Mouse (Mus musculus): ENCODE results near the gene Cdx2. TPM values are rescaled to one million over a fixed set of nuclear protein-coding genes. Genes with fewer than 3 reads are reported as not detected.

Cdx2 gene
- polyA plus RNA-seq, 1 experiment from 2014 or later: not detected

- Histone ChIP-seq H3K9ac (ENCODE audit: low read length) (no peak within 1 kb of the TSS), H3K27ac (ENCODE audit: low read length) (no peak within 1 kb of the TSS), H3K4me2 (ENCODE audit: low read depth, low read length) (no peak within 1 kb of the TSS), H3K4me3 (ENCODE audit: low read length) (no peak within 1 kb of the TSS), H3K9me3 (ENCODE audit: control insufficient read depth, low read length) (no peaks in the 10 kb centered on the region), H3K36me3 (ENCODE audit: control insufficient read depth, insufficient read depth, low read length) (no peaks in the 10 kb centered on the region), H3K27me3 (ENCODE audit: control insufficient read depth, insufficient read depth, low read depth, low read length) (peaks cover 42% of the 10 kb centered on the region), H3K4me1 (replicated peaks; ENCODE audit: control insufficient read depth, insufficient read depth, low read length) (no peaks in the 10 kb centered on the region)
- ATAC-seq (ENCODE audit: low read depth): no peak
- WGBS: 55% methylated on average over 8 of the region's 8 CpGs
Observed at GRCm38 (mm10) chr5:147322183-147322582, 15.1 kb upstream of the Cdx2 start, which contains the start of gene Urad. Urad (minus strand) TSS chr5:147322440.

GRCm38 (mm10) chr5:147319653-147320052, 12.6 kb upstream of the Cdx2 start:
- Histone ChIP-seq H3K36me3 (ENCODE audit: control insufficient read depth, insufficient read depth, low read length) (no peaks in the 10 kb centered on the region), H3K9me3 (ENCODE audit: control insufficient read depth, low read length) (no peaks in the 10 kb centered on the region), H3K27me3 (ENCODE audit: control insufficient read depth, insufficient read depth, low read depth, low read length) (peaks cover 67% of the 10 kb centered on the region), H3K4me1 (replicated peaks; ENCODE audit: control insufficient read depth, insufficient read depth, low read length) (no peaks in the 10 kb centered on the region), H3K4me2 (ENCODE audit: low read depth, low read length) (no peak overlapping the region), H3K9ac (ENCODE audit: low read length) (no peak overlapping the region), H3K4me3 (ENCODE audit: low read length) (no peak overlapping the region), H3K27ac (ENCODE audit: low read length) (no peak overlapping the region)
- peak; percentile 71 for ATAC-seq (ENCODE audit: low read depth)

GRCm38 (mm10) chr5:147317991-147318390, 10.9 kb upstream of the Cdx2 start:
- no peak overlapping the region for H3K27ac ChIP-seq (ENCODE audit: low read length)
- no peaks in the 10 kb centered on the region for H3K9me3 ChIP-seq (ENCODE audit: control insufficient read depth, low read length)
- ATAC-seq (ENCODE audit: low read depth): no peak
- H3K9ac ChIP-seq (ENCODE audit: low read length): no peak overlapping the region
- H3K4me1 ChIP-seq (replicated peaks; ENCODE audit: control insufficient read depth, insufficient read depth, low read length): no peaks in the 10 kb centered on the region
- no peak overlapping the region for H3K4me2 ChIP-seq (ENCODE audit: low read depth, low read length)
- H3K27me3 ChIP-seq (ENCODE audit: control insufficient read depth, insufficient read depth, low read depth, low read length): peaks cover 84% of the 10 kb centered on the region
- H3K4me3 ChIP-seq (ENCODE audit: low read length): no peak overlapping the region
- no peaks in the 10 kb centered on the region for H3K36me3 ChIP-seq (ENCODE audit: control insufficient read depth, insufficient read depth, low read length)
- 19% methylated on average over 7 of the region's 7 CpGs for WGBS

GRCm38 (mm10) chr5:147317321-147317720, 10.3 kb upstream of the Cdx2 start:
- Histone ChIP-seq H3K9ac (ENCODE audit: low read length) (no peak overlapping the region), H3K4me1 (replicated peaks; ENCODE audit: control insufficient read depth, insufficient read depth, low read length) (no peaks in the 10 kb centered on the region), H3K27ac (ENCODE audit: low read length) (no peak overlapping the region), H3K36me3 (ENCODE audit: control insufficient read depth, insufficient read depth, low read length) (no peaks in the 10 kb centered on the region), H3K27me3 (ENCODE audit: control insufficient read depth, insufficient read depth, low read depth, low read length) (peaks cover 86% of the 10 kb centered on the region), H3K9me3 (ENCODE audit: control insufficient read depth, low read length) (no peaks in the 10 kb centered on the region), H3K4me2 (ENCODE audit: low read depth, low read length) (no peak overlapping the region), H3K4me3 (ENCODE audit: low read length) (no peak overlapping the region)
- no peak for ATAC-seq (ENCODE audit: low read depth)
- 3% methylated on average over 7 of the region's 7 CpGs for WGBS

GRCm38 (mm10) chr5:147315432-147316075, 8.5 kb upstream of the Cdx2 start:
- H3K4me3 ChIP-seq (ENCODE audit: low read length): no peak overlapping the region
- H3K9me3 ChIP-seq (ENCODE audit: control insufficient read depth, low read length): no peaks in the 10 kb centered on the region
- no peaks in the 10 kb centered on the region for H3K4me1 ChIP-seq (replicated peaks; ENCODE audit: control insufficient read depth, insufficient read depth, low read length)
- H3K36me3 ChIP-seq (ENCODE audit: control insufficient read depth, insufficient read depth, low read length): no peaks in the 10 kb centered on the region
- under 1% methylated on average over 24 of the region's 25 CpGs for WGBS
- no peak overlapping the region for H3K4me2 ChIP-seq (ENCODE audit: low read depth, low read length)
- peaks cover 93% of the 10 kb centered on the region for H3K27me3 ChIP-seq (ENCODE audit: control insufficient read depth, insufficient read depth, low read depth, low read length)
- ATAC-seq (ENCODE audit: low read depth): no peak
- no peak overlapping the region for H3K27ac ChIP-seq (ENCODE audit: low read length)
- H3K9ac ChIP-seq (ENCODE audit: low read length): no peak overlapping the region

GRCm38 (mm10) chr5:147314646-147315431, 7.8 kb upstream of the Cdx2 start:
- Histone ChIP-seq H3K4me1 (replicated peaks; ENCODE audit: control insufficient read depth, insufficient read depth, low read length) (no peaks in the 10 kb centered on the region), H3K4me2 (ENCODE audit: low read depth, low read length) (no peak overlapping the region), H3K4me3 (ENCODE audit: low read length) (no peak overlapping the region), H3K9me3 (ENCODE audit: control insufficient read depth, low read length) (no peaks in the 10 kb centered on the region), H3K9ac (ENCODE audit: low read length) (no peak overlapping the region), H3K36me3 (ENCODE audit: control insufficient read depth, insufficient read depth, low read length) (no peaks in the 10 kb centered on the region), H3K27ac (ENCODE audit: low read length) (no peak overlapping the region), H3K27me3 (ENCODE audit: control insufficient read depth, insufficient read depth, low read depth, low read length) (peaks cover 96% of the 10 kb centered on the region)
- ATAC-seq (ENCODE audit: low read depth): no peak
- WGBS: under 1% methylated on average over 39 of the region's 39 CpGs

- no peaks in the 10 kb centered on the region for H3K36me3 ChIP-seq (ENCODE audit: control insufficient read depth, insufficient read depth, low read length)
- no peaks in the 10 kb centered on the region for H3K9me3 ChIP-seq (ENCODE audit: control insufficient read depth, low read length)
- H3K9ac ChIP-seq (ENCODE audit: low read length): no peak overlapping the region
- no peak for ATAC-seq (ENCODE audit: low read depth)
- no peak overlapping the region for H3K4me3 ChIP-seq (ENCODE audit: low read length)
- H3K27ac ChIP-seq (ENCODE audit: low read length): no peak overlapping the region
- H3K4me1 ChIP-seq (replicated peaks; ENCODE audit: control insufficient read depth, insufficient read depth, low read length): no peaks in the 10 kb centered on the region
- peaks cover 98% of the 10 kb centered on the region for H3K27me3 ChIP-seq (ENCODE audit: control insufficient read depth, insufficient read depth, low read depth, low read length)
- WGBS: 1% methylated on average over 27 of the region's 27 CpGs
- H3K4me2 ChIP-seq (ENCODE audit: low read depth, low read length): no peak overlapping the region
Observed at GRCm38 (mm10) chr5:147312830-147313685, 6.0 kb upstream of the Cdx2 start.

GRCm38 (mm10) chr5:147309786-147310185, 2.7 kb upstream of the Cdx2 start:
- H3K9ac ChIP-seq (ENCODE audit: low read length): no peak overlapping the region
- H3K27me3 ChIP-seq (ENCODE audit: control insufficient read depth, insufficient read depth, low read depth, low read length): peaks cover 97% of the 10 kb centered on the region
- no peak overlapping the region for H3K4me2 ChIP-seq (ENCODE audit: low read depth, low read length)
- H3K4me1 ChIP-seq (replicated peaks; ENCODE audit: control insufficient read depth, insufficient read depth, low read length): peaks cover 5% of the 10 kb centered on the region; the same call in 1 of the 2 replicates
- WGBS: 0% methylated on average over 2 of the region's 2 CpGs
- H3K27ac ChIP-seq (ENCODE audit: low read length): no peak overlapping the region
- ATAC-seq (ENCODE audit: low read depth): no peak
- no peaks in the 10 kb centered on the region for H3K36me3 ChIP-seq (ENCODE audit: control insufficient read depth, insufficient read depth, low read length)
- no peaks in the 10 kb centered on the region for H3K9me3 ChIP-seq (ENCODE audit: control insufficient read depth, low read length)
- H3K4me3 ChIP-seq (ENCODE audit: low read length): no peak overlapping the region

GRCm38 (mm10) chr5:147308451-147308850, 1.4 kb upstream of the Cdx2 start:
- Histone ChIP-seq H3K9ac (ENCODE audit: low read length) (no peak overlapping the region), H3K4me1 (replicated peaks; ENCODE audit: control insufficient read depth, insufficient read depth, low read length) (peaks cover 5% of the 10 kb centered on the region; the same call in 1 of the 2 replicates), H3K27me3 (ENCODE audit: control insufficient read depth, insufficient read depth, low read depth, low read length) (peaks cover 97% of the 10 kb centered on the region), H3K4me3 (ENCODE audit: low read length) (no peak overlapping the region), H3K4me2 (ENCODE audit: low read depth, low read length) (no peak overlapping the region), H3K9me3 (ENCODE audit: control insufficient read depth, low read length) (no peaks in the 10 kb centered on the region), H3K27ac (ENCODE audit: low read length) (no peak overlapping the region), H3K36me3 (ENCODE audit: control insufficient read depth, insufficient read depth, low read length) (no peaks in the 10 kb centered on the region)
- ATAC-seq (ENCODE audit: low read depth): no peak
- WGBS: 6% methylated on average over 9 of the region's 9 CpGs
